In the genomic region with DNA sequence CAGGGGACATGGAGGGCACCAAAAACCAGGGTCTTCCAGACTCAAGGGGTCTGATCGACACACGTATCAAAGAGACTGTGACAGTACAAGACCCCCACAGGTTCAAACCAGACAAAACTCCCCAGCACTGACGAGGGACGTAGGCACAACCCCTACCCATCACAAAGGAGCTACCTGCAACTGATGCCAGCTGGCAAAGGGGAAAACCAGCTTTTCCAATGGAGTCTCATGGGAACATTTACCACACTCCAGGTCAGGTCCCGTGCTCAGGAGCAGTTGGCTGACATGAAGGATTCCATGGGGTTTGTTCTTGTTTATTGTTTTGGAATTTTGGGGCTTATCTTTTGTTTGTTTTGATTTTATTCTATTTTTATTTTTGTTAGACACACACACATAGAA, we compare ENCODE assay signal across 26 mouse cellular contexts.
DNase-seq lines count a peak whose midpoint lies in the region; ATAC-seq lines count a peak whose summit lies in the region.
"Had no signal": no experiment of that assay in that cellular context is flagged by ENCODE, and none has a peak within 500 bp of the region (broad histone marks: within the 10 kb centered on the region; RNA-seq: fewer than 3 reads in every experiment).

No protein-coding gene starts in this region.

- no peak for ATAC-seq in heart, embryonic 13.5 days (ENCODE audit: extremely low read depth, insufficient number of reproducible peaks, low FRiP score, low TSS enrichment)
- no peak for ATAC-seq in heart, embryonic 11.5 days (replicated peaks; ENCODE audit: insufficient number of reproducible peaks, low FRiP score, low TSS enrichment)
- ATAC-seq in lung, embryonic 15.5 days (ENCODE audit: borderline replicate concordance, extremely low read depth, low FRiP score, low TSS enrichment), result no peak
- ATAC-seq: forebrain, postnatal 0 days; intestine, embryonic 16.5 days; midbrain, embryonic 16.5 days; Patski had no signal

- peak; percentile 52 for DNase-seq in adrenal gland, postnatal 14 days
- DNase-seq in adrenal gland, adult 8-10 months, result no peak
- DNase-seq in lung, adult 18-20 months, result no peak
- no peak for DNase-seq in limb, embryonic 10.5 days (ENCODE audit: low spot score)
- DNase-seq: cerebellum, adult 8-10 months; cerebellum, postnatal 25 days; forebrain, postnatal 0 days; gastrocnemius, postnatal 10 days; kidney, adult 8-10 months; layer of hippocampus, postnatal 36 days; left cerebral cortex, postnatal 4 days; liver, embryonic 13.5 days; lung, adult 2 months; lung, postnatal 14 days; thymus, postnatal 4 days had no signal

- WGBS in heart, embryonic 13.5 days, result 77% methylated on average over 5 of the region's 5 CpGs
- WGBS in heart, embryonic 11.5 days (ENCODE audit: insufficient replicate concordance), result 76% methylated on average over 5 of the region's 5 CpGs
- 73% methylated on average over 5 of the region's 5 CpGs for WGBS in lung, embryonic 15.5 days
- 87% methylated on average over 5 of the region's 5 CpGs for WGBS in limb, embryonic 10.5 days

- H3K4me2 ChIP-seq in heart, embryonic 13.5 days, result no peak overlapping the region
- H3K4me2 ChIP-seq in heart, embryonic 11.5 days, result no peak overlapping the region
- H3K4me2 ChIP-seq in lung, embryonic 15.5 days, result no peak overlapping the region
- H3K4me2 ChIP-seq: heart, embryonic 15.5 days; hindbrain, embryonic 12.5 days; limb, embryonic 15.5 days; liver, embryonic 13.5 days; neural tube, embryonic 12.5 days had no signal

- no peaks in the 10 kb centered on the region for H3K27me3 ChIP-seq in heart, embryonic 13.5 days (replicated peaks)
- no peaks in the 10 kb centered on the region for H3K27me3 ChIP-seq in heart, embryonic 11.5 days (ENCODE audit: control insufficient read depth, insufficient read depth, low read length)
- H3K27me3 ChIP-seq in lung, embryonic 15.5 days, result no peaks in the 10 kb centered on the region
- H3K27me3 ChIP-seq in limb, embryonic 10.5 days (ENCODE audit: low read depth, poor library complexity, severe bottlenecking), result no peaks in the 10 kb centered on the region
- H3K27me3 ChIP-seq: heart, embryonic 15.5 days; hindbrain, embryonic 12.5 days; limb, embryonic 15.5 days; liver, embryonic 13.5 days; neural tube, embryonic 12.5 days; Patski had no signal

- peak overlapping the region; percentile 70; the same call in 1 of the 2 replicates for H3K27ac ChIP-seq in heart, embryonic 13.5 days (replicated peaks)
- no peak overlapping the region for H3K27ac ChIP-seq in heart, embryonic 11.5 days (ENCODE audit: low read depth, low read length)
- H3K27ac ChIP-seq in lung, embryonic 15.5 days, result peak overlapping the region; percentile 42; the same call in 1 of the 2 replicates
- H3K27ac ChIP-seq in limb, embryonic 10.5 days, result peak overlapping the region; percentile 84; the same call in 1 of the 2 replicates
- H3K27ac ChIP-seq: hindbrain, embryonic 12.5 days; liver, embryonic 13.5 days; neural tube, embryonic 12.5 days had no signal

- H3K4me3 ChIP-seq in heart, embryonic 13.5 days, result no peak overlapping the region
- H3K4me3 ChIP-seq in heart, embryonic 11.5 days (ENCODE audit: low read depth, low read length), result no peak overlapping the region
- no peak overlapping the region for H3K4me3 ChIP-seq in lung, embryonic 15.5 days
- H3K4me3 ChIP-seq in limb, embryonic 10.5 days, result no peak overlapping the region
- H3K4me3 ChIP-seq: heart, embryonic 15.5 days; hindbrain, embryonic 12.5 days; limb, embryonic 15.5 days; liver, embryonic 13.5 days; neural tube, embryonic 12.5 days had no signal

- no peak overlapping the region for H3K9ac ChIP-seq in heart, embryonic 13.5 days
- no peak overlapping the region for H3K9ac ChIP-seq in heart, embryonic 11.5 days (ENCODE audit: low read depth, low read length)
- no peak overlapping the region for H3K9ac ChIP-seq in lung, embryonic 15.5 days
- H3K9ac ChIP-seq: forebrain, postnatal 0 days; heart, embryonic 15.5 days; hindbrain, embryonic 12.5 days; limb, embryonic 15.5 days; liver, embryonic 13.5 days; neural tube, embryonic 12.5 days had no signal

- no peaks in the 10 kb centered on the region for H3K36me3 ChIP-seq in heart, embryonic 13.5 days
- no peaks in the 10 kb centered on the region for H3K36me3 ChIP-seq in heart, embryonic 11.5 days (ENCODE audit: control insufficient read depth, insufficient read depth, low read length)
- no peaks in the 10 kb centered on the region for H3K36me3 ChIP-seq in lung, embryonic 15.5 days
- H3K36me3 ChIP-seq in limb, embryonic 10.5 days, result no peaks in the 10 kb centered on the region
- H3K36me3 ChIP-seq: G1E; heart, embryonic 15.5 days; hindbrain, embryonic 12.5 days; limb, embryonic 15.5 days; liver, embryonic 13.5 days; neural tube, embryonic 12.5 days had no signal

- H3K9me3 ChIP-seq in heart, embryonic 13.5 days, result no peaks in the 10 kb centered on the region
- no peaks in the 10 kb centered on the region for H3K9me3 ChIP-seq in heart, embryonic 11.5 days (replicated peaks; ENCODE audit: control insufficient read depth, low read length)
- H3K9me3 ChIP-seq in lung, embryonic 15.5 days, result no peaks in the 10 kb centered on the region
- H3K9me3 ChIP-seq in limb, embryonic 10.5 days (replicated peaks), result no peaks in the 10 kb centered on the region
- H3K9me3 ChIP-seq: heart, embryonic 15.5 days; hindbrain, embryonic 12.5 days; limb, embryonic 15.5 days; liver, embryonic 13.5 days; neural tube, embryonic 12.5 days had no signal

- H3K4me1 ChIP-seq in heart, embryonic 13.5 days, result peaks cover 76% of the 10 kb centered on the region
- peaks cover 55% of the 10 kb centered on the region for H3K4me1 ChIP-seq in heart, embryonic 11.5 days (ENCODE audit: control insufficient read depth, insufficient read depth, low read length)
- peaks cover 67% of the 10 kb centered on the region for H3K4me1 ChIP-seq in lung, embryonic 15.5 days
- H3K4me1 ChIP-seq in limb, embryonic 10.5 days, result peaks cover 80% of the 10 kb centered on the region
